Mouse (Mus musculus) midbrain, embryonic 14.5 days (tissue): ENCODE data around the gene Prdm15. TPM values are rescaled to one million over a fixed set of nuclear protein-coding genes. Genes with fewer than 3 reads are reported as not detected.

ENCODE experiments used
- ATAC-seq: fragments of 200-750 bp; cut with Nextera tagmentation; 2 replicates; pipeline ENCODE4 v1.8.0; 2017; ENCODE audit warnings: moderate number of reproducible peaks, moderate library complexity; ENCODE audit not compliant: low FRiP score, low TSS enrichment
- DNase-seq: peaks from one replicate; pipeline ENCODE4 v3.0.0-alpha.2; 2015
- H3K27ac ChIP-seq: fragments of 300-500 bp; sonication (generic); replicated peaks from 2 replicates; pipeline ENCODE4 v1.5.1; 2014; ENCODE audit warnings: mild to moderate bottlenecking, low read depth, low read length, moderate library complexity
- H3K27me3 ChIP-seq: fragments of 300-500 bp; sonication (generic); 2 replicates; pipeline ENCODE4 v1.6.1; 2014; ENCODE audit warnings: low read length, control low read depth, mixed read lengths; ENCODE audit not compliant: control insufficient read depth, insufficient read depth
- H3K36me3 ChIP-seq: fragments of 300-500 bp; sonication (generic); 2 replicates; pipeline ENCODE4 v1.6.1; 2014; ENCODE audit warnings: low read length, control low read depth; ENCODE audit not compliant: control insufficient read depth, insufficient read depth
- H3K4me1 ChIP-seq: fragments of 300-500 bp; sonication (generic); 2 replicates; pipeline ENCODE4 v1.6.1; 2014; ENCODE audit warnings: mild to moderate bottlenecking, antibody characterized with exemption, low read length, control low read depth; ENCODE audit not compliant: control insufficient read depth, insufficient read depth
- H3K4me2 ChIP-seq: fragments of 300-500 bp; sonication (generic); 2 replicates; pipeline ENCODE4 v1.6.1; 2014; ENCODE audit warnings: mild to moderate bottlenecking, low read length, moderate library complexity
- H3K4me3 ChIP-seq: fragments of 300-500 bp; sonication (generic); replicated peaks from 2 replicates; pipeline ENCODE4 v1.5.1; 2014; ENCODE audit warnings: low read depth, low read length
- H3K9ac ChIP-seq: fragments of 300-500 bp; sonication (generic); replicated peaks from 2 replicates; pipeline ENCODE4 v1.6.1; 2014; ENCODE audit warnings: mild to moderate bottlenecking, low read length, moderate library complexity
- H3K9me3 ChIP-seq: fragments of 300-500 bp; sonication (generic); 2 replicates; pipeline ENCODE4 v1.6.1; 2016; ENCODE audit warnings: low read length, control low read depth, mixed read lengths; ENCODE audit not compliant: control insufficient read depth
- WGBS: fragments of 180-500 bp; shearing (Covaris S2); extraction: QIAGEN DNeasy Blood & Tissue Kit; methylation state at CpG from one replicate; pipeline ENCODE4 v1.1.7; 2014; 5-methylcytosine and 5-hydroxymethylcytosine counted together
- polyA plus RNA-seq: library from polyadenylated mRNA; unstranded; fragments of >200 nt; fragmentation: Nextera tagmentation; extraction: Ambion mirVana; gene quantifications from 2 replicates; pipeline ENCODE4 v1.2.1, GENCODE M21; 2014

Prdm15 gene
- polyA plus RNA-seq, 1 experiment from 2014 or later, result 13.2 TPM

DNA sequence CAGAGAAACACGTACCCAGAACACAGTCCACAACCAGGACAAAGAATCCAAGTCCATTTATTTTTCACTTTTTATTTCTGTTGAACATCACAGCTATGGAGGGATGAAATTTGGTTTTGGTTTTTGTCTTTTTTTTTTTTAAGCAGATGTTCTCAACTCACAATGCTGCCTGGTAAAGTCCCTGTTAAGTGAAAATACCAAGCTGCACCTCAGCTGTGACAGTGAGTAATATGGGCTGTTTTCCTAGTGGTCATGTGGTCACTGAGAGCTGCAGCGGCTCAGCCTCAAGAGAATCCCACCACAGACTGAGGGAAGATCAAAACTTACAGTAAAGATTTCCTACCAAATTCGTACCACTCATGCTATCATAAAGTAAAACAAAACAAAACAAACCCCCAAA lies 19.5 kb downstream of the Prdm15 start:
- peaks cover 92% of the 10 kb centered on the region for H3K36me3 ChIP-seq
- no peak overlapping the region for H3K27ac ChIP-seq
- ATAC-seq, result no peak
- no peaks in the 10 kb centered on the region for H3K27me3 ChIP-seq
- 92% methylated on average over 3 of the region's 3 CpGs for WGBS
- H3K4me3 ChIP-seq, result no peak overlapping the region
- H3K4me2 ChIP-seq, result no peak overlapping the region
- no peaks in the 10 kb centered on the region for H3K4me1 ChIP-seq
- no peak for DNase-seq
- H3K9me3 ChIP-seq, result no peaks in the 10 kb centered on the region
- no peak overlapping the region for H3K9ac ChIP-seq

DNA sequence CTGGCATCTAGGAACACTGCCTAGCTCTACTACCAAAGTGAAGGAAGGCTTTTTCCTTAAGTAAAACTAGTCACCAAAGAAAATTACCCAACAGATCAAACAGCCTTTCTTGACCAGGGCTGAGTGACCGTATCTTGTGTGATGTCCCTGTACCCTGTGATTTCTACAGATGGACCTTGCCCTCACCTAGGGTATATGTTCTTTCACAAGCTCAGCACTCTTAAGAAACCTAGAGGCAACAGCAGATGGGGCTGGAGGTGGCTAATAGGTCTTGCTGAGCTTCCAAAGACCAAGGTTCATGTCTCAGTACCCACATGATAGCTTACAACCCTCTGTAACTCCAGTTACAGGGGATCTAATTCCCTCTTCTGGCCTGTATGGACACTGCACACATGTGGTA lies 23.4 kb downstream of the Prdm15 start:
- WGBS, result 100% methylated on average over 1 of the region's 1 CpGs
- ATAC-seq (no peak), DNase-seq (no peak)
- Histone ChIP-seq H3K4me1 (no peaks in the 10 kb centered on the region), H3K4me2 (no peak overlapping the region), H3K36me3 (peaks cover 66% of the 10 kb centered on the region), H3K27ac (no peak overlapping the region), H3K27me3 (no peaks in the 10 kb centered on the region), H3K4me3 (no peak overlapping the region), H3K9ac (no peak overlapping the region), H3K9me3 (no peaks in the 10 kb centered on the region)

GRCm38 (mm10) chr16:97823311-97824007 lies 28.2 kb downstream of the Prdm15 start:
- Histone ChIP-seq H3K4me1 (no peaks in the 10 kb centered on the region), H3K4me2 (no peak overlapping the region), H3K9ac (no peak overlapping the region), H3K36me3 (peaks cover 67% of the 10 kb centered on the region), H3K27ac (no peak overlapping the region), H3K4me3 (no peak overlapping the region), H3K9me3 (no peaks in the 10 kb centered on the region), H3K27me3 (no peaks in the 10 kb centered on the region)
- no peak for ATAC-seq
- DNase-seq, result no peak
- 97% methylated on average over 6 of the region's 6 CpGs for WGBS

DNA sequence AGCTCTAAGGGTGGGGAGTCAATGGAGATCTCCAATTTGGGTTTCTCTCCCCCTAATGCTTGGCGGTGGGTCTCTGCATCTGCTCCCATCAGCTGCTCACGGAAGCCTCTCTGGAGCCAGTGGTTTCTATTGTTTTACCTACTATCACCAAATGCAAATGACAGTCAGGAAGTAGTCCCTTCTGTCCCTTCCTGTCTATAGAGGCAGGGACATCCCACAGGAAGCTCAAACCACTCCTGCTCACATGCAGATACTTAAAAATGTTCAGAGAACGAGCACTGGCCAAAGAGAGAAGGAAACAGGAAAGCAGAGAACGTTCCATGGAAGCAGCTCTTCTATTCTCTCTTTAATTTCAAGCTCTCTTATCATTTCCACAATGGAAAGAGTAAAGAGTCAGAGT lies 32.1 kb downstream of the Prdm15 start:
- H3K4me1 ChIP-seq, result no peaks in the 10 kb centered on the region
- H3K4me3 ChIP-seq, result no peak overlapping the region
- no peak overlapping the region for H3K9ac ChIP-seq
- no peak overlapping the region for H3K4me2 ChIP-seq
- DNase-seq (no peak), ATAC-seq (no peak)
- no peaks in the 10 kb centered on the region for H3K27me3 ChIP-seq
- no peak overlapping the region for H3K27ac ChIP-seq
- no peaks in the 10 kb centered on the region for H3K9me3 ChIP-seq
- H3K36me3 ChIP-seq, result peaks cover 81% of the 10 kb centered on the region
- WGBS, result 92% methylated on average over 4 of the region's 4 CpGs

GRCm38 (mm10) chr16:97817414-97817813 lies 34.2 kb downstream of the Prdm15 start:
- DNase-seq (no peak), ATAC-seq (no peak)
- no peak overlapping the region for H3K27ac ChIP-seq
- peaks cover 94% of the 10 kb centered on the region for H3K36me3 ChIP-seq
- no peaks in the 10 kb centered on the region for H3K4me1 ChIP-seq
- H3K9me3 ChIP-seq, result no peaks in the 10 kb centered on the region
- no peaks in the 10 kb centered on the region for H3K27me3 ChIP-seq
- H3K9ac ChIP-seq, result no peak overlapping the region
- H3K4me3 ChIP-seq, result no peak overlapping the region
- H3K4me2 ChIP-seq, result no peak overlapping the region
- WGBS, result 98% methylated on average over 1 of the region's 1 CpGs

DNA sequence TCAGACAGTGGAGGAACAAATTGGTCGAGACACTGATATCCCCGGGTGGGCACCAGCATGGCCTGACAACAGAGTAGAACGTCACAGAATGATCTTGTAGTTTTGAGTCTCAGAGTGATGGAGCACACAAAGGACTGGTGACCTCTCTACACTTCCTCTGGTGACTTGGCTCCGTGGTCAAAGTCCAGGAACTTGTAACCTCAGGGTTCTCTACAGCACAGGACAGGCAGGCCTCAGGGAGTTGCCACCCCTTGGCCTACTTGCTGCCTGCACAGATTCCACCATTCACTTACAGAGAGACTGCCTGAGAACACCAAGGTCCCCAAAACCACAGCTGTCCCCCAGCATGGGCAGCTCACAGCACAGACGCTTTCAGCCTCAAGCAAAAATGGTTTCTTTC lies 36.4 kb downstream of the Prdm15 start:
- Histone ChIP-seq H3K4me1 (no peaks in the 10 kb centered on the region), H3K4me3 (no peak overlapping the region), H3K36me3 (peaks cover 97% of the 10 kb centered on the region), H3K27ac (no peak overlapping the region), H3K4me2 (no peak overlapping the region), H3K9me3 (no peaks in the 10 kb centered on the region), H3K9ac (no peak overlapping the region), H3K27me3 (no peaks in the 10 kb centered on the region)
- no peak for DNase-seq
- no peak for ATAC-seq
- WGBS, result 87% methylated on average over 5 of the region's 5 CpGs

DNA sequence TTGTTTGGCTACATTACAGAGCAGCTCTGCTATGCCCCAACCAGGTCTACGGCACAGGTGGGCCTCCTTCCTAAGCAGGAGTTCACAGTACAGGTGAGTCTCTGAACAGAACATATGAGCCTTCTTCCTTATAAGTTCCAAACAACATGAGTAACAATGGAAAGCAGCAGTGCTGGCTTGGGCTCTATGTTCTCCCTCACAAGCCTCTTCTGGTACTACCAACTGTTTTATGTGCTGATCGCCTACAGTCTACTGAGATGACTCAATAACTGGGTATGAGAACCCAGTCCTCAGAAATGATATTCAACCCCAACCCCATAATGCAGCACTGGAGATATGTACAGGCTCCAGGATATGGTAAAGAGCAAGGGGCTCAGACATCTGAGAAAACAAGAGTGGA lies 37.6 kb downstream of the Prdm15 start:
- no peak for DNase-seq
- Histone ChIP-seq H3K4me2 (no peak overlapping the region), H3K4me1 (no peaks in the 10 kb centered on the region), H3K9me3 (no peaks in the 10 kb centered on the region), H3K27ac (no peak overlapping the region), H3K9ac (no peak overlapping the region), H3K36me3 (peaks cover 97% of the 10 kb centered on the region), H3K27me3 (no peaks in the 10 kb centered on the region), H3K4me3 (no peak overlapping the region)
- no peak for ATAC-seq
- WGBS, result 98% methylated on average over 2 of the region's 2 CpGs

GRCm38 (mm10) chr16:97808881-97809280 lies 42.8 kb downstream of the Prdm15 start:
- H3K36me3 ChIP-seq, result peaks cover 97% of the 10 kb centered on the region
- H3K4me2 ChIP-seq, result no peak overlapping the region
- ATAC-seq (no peak), DNase-seq (no peak)
- H3K27ac ChIP-seq, result no peak overlapping the region
- no peaks in the 10 kb centered on the region for H3K27me3 ChIP-seq
- H3K4me1 ChIP-seq, result no peaks in the 10 kb centered on the region
- H3K9ac ChIP-seq, result no peak overlapping the region
- 97% methylated on average over 3 of the region's 3 CpGs for WGBS
- H3K9me3 ChIP-seq, result no peaks in the 10 kb centered on the region
- no peak overlapping the region for H3K4me3 ChIP-seq

- Histone ChIP-seq H3K36me3 (peaks cover 86% of the 10 kb centered on the region), H3K4me2 (no peak overlapping the region), H3K4me1 (no peaks in the 10 kb centered on the region), H3K4me3 (no peak overlapping the region), H3K27me3 (no peaks in the 10 kb centered on the region), H3K9me3 (no peaks in the 10 kb centered on the region), H3K27ac (no peak overlapping the region), H3K9ac (no peak overlapping the region)
- DNase-seq, result no peak
- WGBS, result 94% methylated on average over 3 of the region's 3 CpGs
- no peak for ATAC-seq
Measured at GRCm38 (mm10) chr16:97805646-97806045, 46.0 kb downstream of the Prdm15 start.
